Mouse (Mus musculus) heart, embryonic 13.5 days (tissue): ENCODE measurements around the gene Tnnc1. TPM values are rescaled to one million over a fixed set of nuclear protein-coding genes. Genes with fewer than 3 reads are reported as not detected.

Experiments
- ATAC-seq: fragments of 200-750 bp; cut with Nextera tagmentation; 2 replicates; pipeline ENCODE4 v1.8.0; 2017; ENCODE audit warnings: moderate TSS enrichment; ENCODE audit not compliant: insufficient number of reproducible peaks, low FRiP score, low TSS enrichment; ENCODE audit errors: extremely low read depth
- H3K27ac ChIP-seq: fragments of 300-500 bp; sonication (generic); replicated peaks from 2 replicates; pipeline ENCODE4 v1.5.1; 2015; ENCODE audit warnings: moderate library complexity, mild to moderate bottlenecking, inconsistent platforms
- H3K27me3 ChIP-seq: fragments of 300-500 bp; sonication (generic); replicated peaks from 2 replicates; pipeline ENCODE4 v1.6.1; 2015; ENCODE audit warnings: mild to moderate bottlenecking, inconsistent platforms
- H3K36me3 ChIP-seq: fragments of 300-500 bp; sonication (generic); 2 replicates; pipeline ENCODE4 v1.6.1; 2015; ENCODE audit warnings: mild to moderate bottlenecking, inconsistent platforms
- H3K4me1 ChIP-seq: fragments of 300-500 bp; sonication (generic); 2 replicates; pipeline ENCODE4 v1.6.1; 2015; ENCODE audit warnings: inconsistent platforms
- H3K4me2 ChIP-seq: fragments of 300-500 bp; sonication (generic); 2 replicates; pipeline ENCODE4 v1.6.1; 2015; ENCODE audit warnings: inconsistent platforms, mild to moderate bottlenecking, moderate library complexity
- H3K4me3 ChIP-seq: fragments of 300-500 bp; sonication (generic); 2 replicates; pipeline ENCODE4 v1.5.1; 2015; ENCODE audit warnings: moderate library complexity, mild to moderate bottlenecking, inconsistent platforms
- H3K9ac ChIP-seq: fragments of 300-500 bp; sonication (generic); 2 replicates; pipeline ENCODE4 v1.6.1; 2015; ENCODE audit warnings: inconsistent platforms, mild to moderate bottlenecking, moderate library complexity
- H3K9me3 ChIP-seq: fragments of 300-500 bp; sonication (generic); 2 replicates; pipeline ENCODE4 v1.6.1; 2016; ENCODE audit warnings: inconsistent platforms
- WGBS: fragments of 180-500 bp; shearing (Covaris S2); methylation state at CpG from one replicate; pipeline ENCODE4 v1.1.7; 2015; ENCODE audit warnings: mixed read lengths; 5-methylcytosine and 5-hydroxymethylcytosine counted together
- polyA plus RNA-seq: library from polyadenylated mRNA; unstranded; fragments of >200 nt; fragmentation: Nextera tagmentation; extraction: Ambion mirVana; gene quantifications from 2 replicates; pipeline ENCODE4 v1.2.1, GENCODE M21; 2015

Tnnc1 gene
- polyA plus RNA-seq, 1 experiment from 2014 or later, result 3,442 TPM

GRCm38 (mm10) chr14:31233070-31233995 is 25.2 kb downstream of the Tnnc1 start:
- Histone ChIP-seq H3K4me1 (peaks cover 52% of the 10 kb centered on the region), H3K9ac (no peak overlapping the region), H3K27ac (peak overlapping the region; percentile 1; the same call in 1 of the 2 replicates), H3K4me3 (no peak overlapping the region), H3K9me3 (no peaks in the 10 kb centered on the region), H3K4me2 (no peak overlapping the region), H3K27me3 (no peaks in the 10 kb centered on the region), H3K36me3 (no peaks in the 10 kb centered on the region; the same call in 1 of the 2 replicates)
- no peak for ATAC-seq
- WGBS, result 64% methylated on average over 14 of the region's 14 CpGs

GRCm38 (mm10) chr14:31233996-31234591 is 26.0 kb downstream of the Tnnc1 start:
- H3K9ac ChIP-seq, result peak overlapping the region; percentile 61; the same call in 1 of the 2 replicates
- WGBS, result 11% methylated on average over 11 of the region's 11 CpGs
- H3K27me3 ChIP-seq, result no peaks in the 10 kb centered on the region
- peak overlapping the region; percentile 11; the same call in 1 of the 2 replicates for H3K4me2 ChIP-seq
- H3K36me3 ChIP-seq, result peaks cover 2% of the 10 kb centered on the region; the same call in 1 of the 2 replicates
- H3K9me3 ChIP-seq, result no peaks in the 10 kb centered on the region
- H3K4me1 ChIP-seq, result peaks cover 44% of the 10 kb centered on the region
- H3K4me3 ChIP-seq, result no peak overlapping the region
- H3K27ac ChIP-seq, result no peak overlapping the region
- ATAC-seq, result peak; percentile 23; the same call in 1 of the 2 replicates

GRCm38 (mm10) chr14:31237101-31237882 is 29.2 kb downstream of the Tnnc1 start:
- Histone ChIP-seq H3K9me3 (no peaks in the 10 kb centered on the region), H3K9ac (no peak overlapping the region), H3K4me3 (no peak overlapping the region), H3K4me2 (no peak overlapping the region), H3K27ac (no peak overlapping the region), H3K36me3 (peaks cover 2% of the 10 kb centered on the region; the same call in 1 of the 2 replicates), H3K4me1 (peaks cover 18% of the 10 kb centered on the region), H3K27me3 (no peaks in the 10 kb centered on the region)
- 73% methylated on average over 7 of the region's 7 CpGs for WGBS
- no peak for ATAC-seq

GRCm38 (mm10) chr14:31240528-31240927 is 32.4 kb downstream of the Tnnc1 start:
- no peak for ATAC-seq
- Histone ChIP-seq H3K4me3 (no peak overlapping the region), H3K27me3 (no peaks in the 10 kb centered on the region), H3K4me2 (no peak overlapping the region), H3K4me1 (peaks cover under 1% of the 10 kb centered on the region; the same call in 1 of the 2 replicates), H3K36me3 (peaks cover 2% of the 10 kb centered on the region; the same call in 1 of the 2 replicates), H3K9ac (no peak overlapping the region), H3K27ac (no peak overlapping the region), H3K9me3 (no peaks in the 10 kb centered on the region)
- WGBS, result 70% methylated on average over 3 of the region's 3 CpGs

GRCm38 (mm10) chr14:31244777-31245176 is 36.7 kb downstream of the Tnnc1 start:
- no peak for ATAC-seq
- Histone ChIP-seq H3K9ac (no peak overlapping the region), H3K4me2 (no peak overlapping the region), H3K27me3 (no peaks in the 10 kb centered on the region), H3K27ac (no peak overlapping the region), H3K4me3 (no peak overlapping the region), H3K9me3 (no peaks in the 10 kb centered on the region), H3K36me3 (no peaks in the 10 kb centered on the region), H3K4me1 (peaks cover 20% of the 10 kb centered on the region)
- WGBS, result 73% methylated on average over 1 of the region's 1 CpGs

GRCm38 (mm10) chr14:31245946-31246345 is 37.8 kb downstream of the Tnnc1 start:
- Histone ChIP-seq H3K4me3 (no peak overlapping the region), H3K36me3 (no peaks in the 10 kb centered on the region), H3K4me2 (no peak overlapping the region), H3K27me3 (no peaks in the 10 kb centered on the region), H3K4me1 (peaks cover 27% of the 10 kb centered on the region), H3K9ac (0 out of 2 replicates have a peak overlapping the region, but pooled peaks have one; percentile 1), H3K9me3 (no peaks in the 10 kb centered on the region), H3K27ac (peak overlapping the region; percentile 53)
- WGBS, result 35% methylated on average over 1 of the region's 1 CpGs
- no peak for ATAC-seq

- Histone ChIP-seq H3K4me3 (no peak overlapping the region), H3K9me3 (no peaks in the 10 kb centered on the region), H3K9ac (no peak overlapping the region), H3K4me2 (no peak overlapping the region), H3K27ac (no peak overlapping the region), H3K27me3 (no peaks in the 10 kb centered on the region), H3K4me1 (peaks cover 38% of the 10 kb centered on the region), H3K36me3 (peaks cover 10% of the 10 kb centered on the region)
- ATAC-seq, result no peak
- 87% methylated on average over 6 of the region's 6 CpGs for WGBS
These were observed 40.3 kb downstream of the Tnnc1 start for GRCm38 (mm10) chr14:31248396-31248795.

DNA sequence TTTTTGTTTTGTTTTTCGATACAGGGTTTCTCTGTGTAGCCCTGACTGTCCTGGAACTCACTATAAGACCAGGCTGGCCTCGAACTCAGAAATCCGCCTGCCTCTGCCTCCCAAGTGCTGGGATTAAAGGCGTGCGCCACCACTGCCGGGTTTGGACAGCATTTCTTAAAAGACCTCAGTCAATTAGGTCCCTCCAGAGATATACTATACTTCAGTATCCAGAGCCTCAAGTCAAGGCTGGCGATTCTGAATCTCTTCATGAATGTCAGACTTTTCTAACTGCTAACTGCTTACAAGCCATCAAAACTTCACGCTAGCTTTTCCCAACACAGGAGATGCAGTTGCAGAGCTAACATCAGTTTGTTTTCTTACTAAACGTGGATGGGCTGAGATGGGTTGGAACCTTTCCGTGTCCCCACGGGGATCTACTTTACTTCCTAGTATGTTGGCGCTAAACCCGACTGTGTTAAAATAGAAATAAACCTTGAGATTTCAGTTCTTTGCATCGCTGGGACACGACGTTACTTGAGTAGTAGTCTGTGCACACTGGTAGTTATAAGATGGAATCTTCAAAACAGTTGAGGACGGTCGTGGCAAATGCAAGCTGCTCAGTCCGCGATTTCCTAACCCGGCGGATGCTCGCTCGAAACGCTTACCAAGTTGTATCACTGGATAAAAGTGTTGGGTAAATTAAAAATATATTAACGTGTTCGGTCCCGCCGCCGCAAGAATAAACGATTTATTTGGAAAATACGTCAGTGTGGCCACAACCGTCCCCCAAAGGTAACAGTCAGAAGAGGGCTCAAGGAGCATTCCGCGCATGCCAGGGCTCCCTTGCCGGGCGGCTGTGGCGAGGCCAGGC is 42.3 kb downstream of the Tnnc1 start:
- H3K9me3 ChIP-seq, result no peaks in the 10 kb centered on the region
- H3K4me2 ChIP-seq, result peak overlapping the region; percentile 70
- no peaks in the 10 kb centered on the region for H3K27me3 ChIP-seq
- H3K9ac ChIP-seq, result peak overlapping the region; percentile 89
- peak overlapping the region; percentile 71 for H3K4me3 ChIP-seq
- H3K36me3 ChIP-seq, result peaks cover 31% of the 10 kb centered on the region
- peak overlapping the region; percentile 95 for H3K27ac ChIP-seq
- peak; percentile 65 for ATAC-seq
- WGBS, result 17% methylated on average over 38 of the region's 38 CpGs
- H3K4me1 ChIP-seq, result peaks cover 38% of the 10 kb centered on the region

DNA sequence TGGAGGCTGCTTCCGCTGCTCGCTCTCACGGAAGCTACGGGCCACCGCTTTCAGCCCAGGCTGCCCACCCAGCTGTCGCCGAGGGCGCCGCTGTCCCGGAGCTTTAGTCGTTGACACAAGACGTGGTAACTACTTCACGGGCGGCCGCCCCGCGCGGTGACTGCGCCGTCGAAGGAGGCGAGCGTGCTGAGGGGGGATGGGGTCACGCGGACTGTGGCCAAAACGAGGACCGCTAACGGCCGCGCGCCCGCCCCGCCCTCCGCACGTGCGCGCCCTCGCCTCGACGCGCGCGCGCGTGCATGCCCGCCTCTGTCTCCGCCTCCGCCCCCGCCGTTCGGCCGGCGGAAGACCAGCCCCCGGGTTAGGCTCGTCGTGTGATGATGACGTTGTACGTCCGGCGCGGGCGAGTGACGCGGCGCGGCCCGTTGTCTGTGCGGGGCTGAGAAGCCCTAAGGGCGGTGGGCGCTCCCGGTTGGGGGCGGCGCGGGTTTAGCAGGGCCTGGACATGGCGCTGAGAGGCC is 43.0 kb downstream of the Tnnc1 start, which contains the start of the genes Phf7 and Bap1:
Gene Phf7 (minus strand): TSS at position 234 of the 521 bp plus-strand sequence.
Gene Bap1 (plus strand): TSS at position 367 of the 521 bp plus-strand sequence.
- Histone ChIP-seq H3K9ac (peak within 1 kb of the TSS; percentile 94), H3K4me3 (peak within 1 kb of the TSS; percentile 71), H3K4me2 (peak within 1 kb of the TSS; percentile 87), H3K36me3 (peaks cover 38% of the 10 kb centered on the region), H3K9me3 (no peaks in the 10 kb centered on the region), H3K4me1 (peaks cover 32% of the 10 kb centered on the region), H3K27me3 (no peaks in the 10 kb centered on the region), H3K27ac (peak within 1 kb of the TSS; percentile 95)
- peak; percentile 87 for ATAC-seq
- under 1% methylated on average over 75 of the region's 75 CpGs for WGBS

- Histone ChIP-seq H3K4me3 (peak overlapping the region; percentile 71), H3K27me3 (no peaks in the 10 kb centered on the region)
- ATAC-seq, result no peak
These were observed 43.5 kb downstream of the Tnnc1 start for GRCm38 (mm10) chr14:31251626-31252025.

More at GRCm38 (mm10) chr14:31251626-31252025, 43.5 kb downstream of the Tnnc1 start:
- Histone ChIP-seq H3K9ac (peak overlapping the region; percentile 94), H3K9me3 (no peaks in the 10 kb centered on the region), H3K27ac (peak overlapping the region; percentile 95), H3K4me1 (peaks cover 27% of the 10 kb centered on the region), H3K36me3 (peaks cover 43% of the 10 kb centered on the region), H3K4me2 (peak overlapping the region; percentile 87)
- 2% methylated on average over 15 of the region's 18 CpGs for WGBS
